Mouse (Mus musculus): ENCODE measurements around the gene Tuft1. TPM values are rescaled to one million over a fixed set of nuclear protein-coding genes. Genes with fewer than 3 reads are reported as not detected.
A peak's percentile ranks its signal among the peaks of the same experiment; 100 is the strongest.
"Not testable (repeated sequence)": the region's sequence is repeated elsewhere in the genome, so short reads cannot be mapped to it uniquely, and the experiment has no call there.

Gene Tuft1
- 10.9 and 12.6 TPM in 2 replicates for polyA plus RNA-seq (2015; fragmentation: Nextera tagmentation; extraction: Ambion mirVana)

DNA sequence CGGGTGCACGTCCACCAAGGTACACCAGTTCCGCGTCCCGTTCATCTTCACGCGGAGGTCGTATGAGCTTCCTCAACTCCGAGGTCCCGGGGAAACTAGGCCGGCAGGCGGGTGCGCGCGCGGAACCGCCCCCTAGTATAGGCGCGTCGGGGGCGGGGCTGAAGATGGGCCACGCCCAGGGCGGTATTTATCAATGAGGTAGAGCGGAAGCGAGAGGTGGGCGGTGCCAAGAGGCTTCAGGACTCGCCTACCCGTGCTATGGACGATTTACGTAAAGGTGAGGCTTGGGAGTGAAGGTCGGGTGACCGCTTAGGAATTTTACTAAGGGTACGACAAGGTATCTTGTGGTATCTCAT lies at the start of gene Tuft1:
Gene Tuft1 (minus strand): TSS at position 133 of the 356 bp plus-strand sequence.
- H3K27ac ChIP-seq (replicated peaks): peak within 1 kb of the TSS; percentile 84

GRCm38 (mm10) chr3:94703364-94703763 lies 44.7 kb upstream of the Tuft1 start:
- peak overlapping the region; percentile 92 for H3K27ac ChIP-seq (replicated peaks)
- ATAC-seq (ENCODE audit: insufficient read depth): peak; percentile 26; the same call in 1 of the 2 replicates
- H3K9me3 ChIP-seq (replicated peaks); H3K9ac ChIP-seq; H3K27me3 ChIP-seq; H3K36me3 ChIP-seq (replicated peaks); H3K4me2 ChIP-seq; H3K4me3 ChIP-seq (replicated peaks): not testable (repeated sequence)
- peaks cover 16% of the 10 kb centered on the region for H3K4me1 ChIP-seq (replicated peaks)
- 10% methylated on average over 3 of the region's 3 CpGs for WGBS (ENCODE audit: insufficient replicate concordance)

More for the DNA sequence above, at the start of gene Tuft1:
- Histone ChIP-seq H3K27me3 (peaks cover 11% of the 10 kb centered on the region; the same call in 1 of the 2 replicates), H3K4me2 (peak within 1 kb of the TSS; percentile 82), H3K9ac (peak within 1 kb of the TSS; percentile 58), H3K4me3 (replicated peaks) (peak within 1 kb of the TSS; percentile 60), H3K4me1 (replicated peaks) (peaks cover 32% of the 10 kb centered on the region)
- H3K9me3 ChIP-seq (replicated peaks); H3K36me3 ChIP-seq (replicated peaks): not testable (repeated sequence)
- WGBS (ENCODE audit: insufficient replicate concordance): under 1% methylated on average over 22 of the region's 33 CpGs
- ATAC-seq (ENCODE audit: insufficient read depth): peak; percentile 93

GRCm38 (mm10) chr3:94702856-94703255 lies 44.2 kb upstream of the Tuft1 start:
- Histone ChIP-seq H3K4me3 (replicated peaks) (no peak overlapping the region), H3K4me2 (peak overlapping the region; percentile 61), H3K27me3 (no peaks in the 10 kb centered on the region)

DNA sequence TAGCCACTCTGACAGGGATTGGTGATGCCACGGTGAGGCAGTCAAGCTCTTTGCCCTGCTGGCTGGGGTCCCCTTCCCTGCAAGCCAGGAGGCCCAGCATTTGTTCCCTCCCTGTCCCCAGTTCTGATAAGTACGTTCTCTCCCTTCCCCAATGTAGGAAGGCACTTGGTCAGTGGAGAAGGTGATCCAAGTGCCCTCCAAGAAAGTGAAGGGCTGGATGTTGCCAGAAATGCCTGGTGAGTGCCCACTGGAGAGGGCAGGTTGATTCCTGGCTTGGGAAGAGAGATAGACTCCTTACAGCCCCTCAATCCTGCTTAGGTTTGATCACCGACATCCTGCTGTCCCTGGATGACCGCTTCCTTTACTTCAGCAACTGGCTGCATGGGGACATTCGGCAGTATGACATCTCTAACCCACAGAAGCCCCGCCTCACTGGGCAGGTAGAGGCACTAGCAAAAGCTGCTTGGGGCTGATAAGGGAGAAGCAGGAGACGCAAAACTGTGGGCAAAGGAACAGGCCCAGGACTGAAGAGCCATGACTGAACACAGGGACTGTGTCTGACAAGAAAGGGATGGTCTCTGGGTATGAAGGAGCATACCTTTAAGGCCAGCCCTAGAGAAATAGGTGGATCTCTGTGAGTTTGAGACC lies 43.6 kb upstream of the Tuft1 start:
- H3K9ac ChIP-seq: peak overlapping the region; percentile 54; the same call in 1 of the 2 replicates
- ATAC-seq (ENCODE audit: insufficient read depth): peak; percentile 98
- H3K27me3 ChIP-seq; H3K36me3 ChIP-seq (replicated peaks); H3K9me3 ChIP-seq (replicated peaks): not testable (repeated sequence)
- H3K4me3 ChIP-seq (replicated peaks): peak overlapping the region; percentile 18; the same call in 1 of the 2 replicates
- H3K4me2 ChIP-seq: peak overlapping the region; percentile 61
- 30% methylated on average over 7 of the region's 7 CpGs for WGBS (ENCODE audit: insufficient replicate concordance)
- H3K27ac ChIP-seq (replicated peaks): peak overlapping the region; percentile 92
- peaks cover 16% of the 10 kb centered on the region for H3K4me1 ChIP-seq (replicated peaks)

More at GRCm38 (mm10) chr3:94702856-94703255, 44.2 kb upstream of the Tuft1 start:
- H3K9ac ChIP-seq: peak overlapping the region; percentile 54; the same call in 1 of the 2 replicates
- H3K9me3 ChIP-seq (replicated peaks): no peaks in the 10 kb centered on the region
- ATAC-seq (ENCODE audit: insufficient read depth): peak; percentile 53
- WGBS (ENCODE audit: insufficient replicate concordance): 55% methylated on average over 3 of the region's 3 CpGs
- H3K27ac ChIP-seq (replicated peaks): peak overlapping the region; percentile 92
- H3K36me3 ChIP-seq (replicated peaks): no peaks in the 10 kb centered on the region
- peaks cover 16% of the 10 kb centered on the region for H3K4me1 ChIP-seq (replicated peaks)

DNA sequence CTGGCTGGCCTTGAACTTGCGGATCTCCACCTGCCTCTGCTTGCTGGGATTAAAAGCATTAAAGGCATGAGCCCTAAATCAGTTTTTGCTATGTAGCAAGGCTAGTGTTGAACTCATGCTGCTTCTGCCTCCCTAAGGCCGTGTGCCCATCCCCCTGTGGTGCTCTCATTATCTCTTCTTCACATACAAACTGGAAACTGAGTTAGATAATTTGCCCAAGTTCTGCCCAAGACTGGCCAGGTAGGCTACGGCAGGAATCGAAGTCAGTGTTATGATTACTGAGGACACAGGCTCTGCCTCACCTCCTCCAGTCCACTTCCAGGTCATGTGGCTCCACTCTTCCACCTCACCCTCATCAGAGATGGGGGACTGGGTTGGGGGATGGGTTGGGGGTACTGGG lies 37.6 kb upstream of the Tuft1 start:
- not testable (repeated sequence) for H3K27ac ChIP-seq (replicated peaks)

DNA sequence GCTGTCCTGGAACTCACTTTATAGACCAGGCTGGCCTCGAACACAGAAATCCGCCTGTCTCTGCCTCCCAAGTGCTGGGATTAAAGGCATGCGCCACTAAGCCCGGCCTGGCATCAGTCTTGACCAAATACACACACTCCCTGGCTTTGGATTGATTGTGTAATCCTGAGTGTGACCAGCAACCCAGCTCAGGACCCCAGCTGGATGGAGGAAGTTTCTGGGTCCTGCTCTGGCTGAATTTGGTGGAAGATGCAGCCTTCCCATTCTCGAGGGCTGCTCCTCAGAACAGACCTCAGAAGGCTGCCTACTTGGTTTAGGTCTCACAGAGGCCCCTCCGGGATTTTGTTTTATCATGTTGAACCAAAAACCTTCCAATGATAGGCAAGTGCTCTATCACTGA lies 36.9 kb upstream of the Tuft1 start:
- H3K9ac ChIP-seq; H3K27me3 ChIP-seq; H3K9me3 ChIP-seq (replicated peaks); H3K4me3 ChIP-seq (replicated peaks); H3K27ac ChIP-seq (replicated peaks); H3K4me2 ChIP-seq; ATAC-seq (ENCODE audit: insufficient read depth); H3K36me3 ChIP-seq (replicated peaks): not testable (repeated sequence)
- peaks cover 41% of the 10 kb centered on the region for H3K4me1 ChIP-seq (replicated peaks)
- 53% methylated on average over 6 of the region's 6 CpGs for WGBS (ENCODE audit: insufficient replicate concordance)

More for the DNA sequence above, 37.6 kb upstream of the Tuft1 start:
- H3K4me3 ChIP-seq (replicated peaks); H3K9me3 ChIP-seq (replicated peaks); H3K27me3 ChIP-seq; H3K9ac ChIP-seq; H3K4me2 ChIP-seq; H3K36me3 ChIP-seq (replicated peaks): not testable (repeated sequence)
- peak; percentile 53 for ATAC-seq (ENCODE audit: insufficient read depth)
- 37% methylated on average over 4 of the region's 4 CpGs for WGBS (ENCODE audit: insufficient replicate concordance)
- peaks cover 37% of the 10 kb centered on the region for H3K4me1 ChIP-seq (replicated peaks)

- H3K4me3 ChIP-seq (replicated peaks); H3K27ac ChIP-seq (replicated peaks); H3K36me3 ChIP-seq (replicated peaks); H3K9ac ChIP-seq; H3K9me3 ChIP-seq (replicated peaks); H3K4me2 ChIP-seq; H3K27me3 ChIP-seq; ATAC-seq (ENCODE audit: insufficient read depth): not testable (repeated sequence)
- WGBS (ENCODE audit: insufficient replicate concordance): 39% methylated on average over 5 of the region's 8 CpGs
- peaks cover 46% of the 10 kb centered on the region for H3K4me1 ChIP-seq (replicated peaks)
These were observed 35.2 kb upstream of the Tuft1 start for GRCm38 (mm10) chr3:94693874-94694273.

DNA sequence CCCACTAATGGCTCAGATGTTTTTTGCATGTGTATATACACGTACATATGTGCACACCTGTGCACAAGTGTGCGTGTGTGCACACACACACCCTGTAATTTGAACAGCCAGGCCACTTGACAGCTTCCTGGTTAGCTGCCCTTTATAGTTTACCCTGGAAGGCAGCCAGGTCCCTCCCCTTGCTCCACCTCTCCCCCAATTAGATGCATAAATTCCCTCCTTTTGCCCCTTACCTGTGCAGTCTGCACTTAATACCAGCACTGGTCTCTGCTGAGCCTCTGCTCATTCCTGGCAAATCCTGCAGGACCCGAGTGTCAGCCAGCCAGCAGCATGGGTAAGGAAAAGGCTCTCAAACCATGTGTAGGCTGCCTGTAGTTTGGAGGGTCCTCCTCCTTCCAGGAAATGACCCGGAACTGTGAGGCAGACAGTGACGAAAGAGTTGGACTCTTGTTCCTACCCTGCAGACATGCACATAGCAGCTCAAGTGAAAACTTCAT lies 34.7 kb upstream of the Tuft1 start, which contains the start of gene Selenbp2:
Gene Selenbp2 (plus strand): TSS at position 228 of the 497 bp plus-strand sequence.
- H3K27ac ChIP-seq (replicated peaks): no peak within 1 kb of the TSS

GRCm38 (mm10) chr3:94691694-94692093 lies 33.0 kb upstream of the Tuft1 start:
- ATAC-seq (ENCODE audit: insufficient read depth); H3K4me2 ChIP-seq; H3K27me3 ChIP-seq; H3K9me3 ChIP-seq (replicated peaks); H3K36me3 ChIP-seq (replicated peaks); H3K4me3 ChIP-seq (replicated peaks); H3K9ac ChIP-seq; H3K27ac ChIP-seq (replicated peaks): not testable (repeated sequence)
- 68% methylated on average over 4 of the region's 4 CpGs for WGBS (ENCODE audit: insufficient replicate concordance)
- H3K4me1 ChIP-seq (replicated peaks): peaks cover 60% of the 10 kb centered on the region

More for the DNA sequence above, 34.7 kb upstream of the Tuft1 start, which contains the start of gene Selenbp2:
- peaks cover 46% of the 10 kb centered on the region for H3K4me1 ChIP-seq (replicated peaks)
- no peak within 1 kb of the TSS for H3K9ac ChIP-seq
- no peaks in the 10 kb centered on the region for H3K9me3 ChIP-seq (replicated peaks)
- WGBS (ENCODE audit: insufficient replicate concordance): 58% methylated on average over 5 of the region's 5 CpGs
- no peak within 1 kb of the TSS for H3K4me3 ChIP-seq (replicated peaks)
- H3K27me3 ChIP-seq: no peaks in the 10 kb centered on the region
- H3K36me3 ChIP-seq (replicated peaks): no peaks in the 10 kb centered on the region
- H3K4me2 ChIP-seq: no peak within 1 kb of the TSS; the same call in 1 of the 2 replicates
- peak; percentile 35 for ATAC-seq (ENCODE audit: insufficient read depth)

DNA sequence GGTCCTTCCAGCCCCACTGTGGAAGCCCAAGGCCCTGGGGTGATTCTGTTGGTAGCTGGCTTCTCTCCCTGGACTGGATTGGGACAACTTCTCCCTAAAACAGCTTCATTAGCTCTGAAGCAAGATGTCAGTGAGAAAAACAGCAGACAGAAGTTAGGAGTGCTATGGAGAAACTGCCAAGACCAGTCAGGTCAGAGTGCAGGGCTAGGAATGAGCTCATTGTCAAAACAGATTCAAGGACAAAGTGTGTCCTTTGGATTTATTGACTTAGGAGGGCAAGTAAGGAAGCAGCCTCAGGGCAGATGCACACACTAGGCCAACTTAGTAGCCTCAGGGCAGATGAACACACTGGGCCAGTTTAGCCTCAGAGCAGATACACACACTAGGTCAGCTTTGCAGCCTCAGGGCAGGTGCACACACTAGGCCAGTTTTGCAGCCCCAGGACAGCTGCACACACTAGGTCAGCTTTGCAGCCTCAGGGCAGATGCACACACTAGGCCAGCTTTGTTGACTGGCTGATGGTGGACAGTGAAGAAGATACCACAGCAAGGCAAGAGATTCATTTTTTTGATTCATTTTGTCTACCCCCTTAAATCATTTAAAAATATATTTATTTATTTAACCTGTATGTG lies 32.1 kb upstream of the Tuft1 start:
- H3K4me1 ChIP-seq (replicated peaks): peaks cover 60% of the 10 kb centered on the region
- H3K27me3 ChIP-seq: no peaks in the 10 kb centered on the region
- H3K4me3 ChIP-seq (replicated peaks): no peak overlapping the region
- H3K9ac ChIP-seq: no peak overlapping the region
- no peak overlapping the region for H3K4me2 ChIP-seq
- ATAC-seq (ENCODE audit: insufficient read depth): no peak
- H3K36me3 ChIP-seq (replicated peaks): no peaks in the 10 kb centered on the region
- 0 out of 2 replicates have a peak overlapping the region, but pooled peaks have one; percentile 48 for H3K27ac ChIP-seq (replicated peaks)
- no peaks in the 10 kb centered on the region for H3K9me3 ChIP-seq (replicated peaks)

DNA sequence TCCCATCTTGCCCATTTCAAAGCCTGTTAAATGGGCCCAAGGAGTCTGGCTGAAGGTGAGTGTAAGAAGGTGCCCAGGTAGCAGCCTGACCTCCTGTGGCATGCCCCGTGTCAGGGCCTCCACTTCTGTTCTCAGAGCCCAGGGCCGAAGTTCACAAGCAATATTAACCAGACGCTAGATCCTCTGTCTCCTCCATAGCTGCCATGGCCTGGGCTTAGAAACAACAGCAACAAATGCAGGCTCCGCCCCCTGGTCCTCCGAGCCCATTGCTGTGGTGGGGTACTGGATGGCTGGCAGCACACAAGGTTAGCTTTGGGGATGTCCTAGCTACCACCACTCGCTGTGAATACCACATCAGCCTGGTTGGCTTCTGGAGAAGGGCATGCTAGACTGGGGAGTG lies 31.5 kb upstream of the Tuft1 start:
- not testable (repeated sequence) for H3K4me3 ChIP-seq (replicated peaks)

More for the DNA sequence above, 31.5 kb upstream of the Tuft1 start:
- ATAC-seq (ENCODE audit: insufficient read depth); H3K4me2 ChIP-seq; H3K36me3 ChIP-seq (replicated peaks); H3K9me3 ChIP-seq (replicated peaks); H3K9ac ChIP-seq; H3K27me3 ChIP-seq: not testable (repeated sequence)
- H3K4me1 ChIP-seq (replicated peaks): peaks cover 60% of the 10 kb centered on the region
- H3K27ac ChIP-seq (replicated peaks): 0 out of 2 replicates have a peak overlapping the region, but pooled peaks have one; percentile 48
- 65% methylated on average over 6 of the region's 6 CpGs for WGBS (ENCODE audit: insufficient replicate concordance)

Data from liver, embryonic 15.5 days (tissue).